Mouse (Mus musculus): Measurements from ENCODE around the gene Tmem30c. TPM values are rescaled to one million over a fixed set of nuclear protein-coding genes. Genes with fewer than 3 reads are reported as not detected.

The Tmem30c gene
- polyA plus RNA-seq, 1 experiment = 0.36 TPM

GRCm38 (mm10) chr16:57329028-57329427 lies 36.4 kb upstream of the Tmem30c start:
- Histone ChIP-seq H3K9ac (ENCODE audit: low read depth, poor library complexity, severe bottlenecking) (no peak overlapping the region), H3K9me3 (replicated peaks; ENCODE audit: control insufficient read depth, insufficient read depth, low read length, poor library complexity, severe bottlenecking) (no peaks in the 10 kb centered on the region), H3K27me3 (ENCODE audit: control insufficient read depth, insufficient read depth, low read length, poor library complexity, severe bottlenecking) (no peaks in the 10 kb centered on the region), H3K36me3 (ENCODE audit: control insufficient read depth, insufficient read depth, low read length, poor library complexity, severe bottlenecking) (no peaks in the 10 kb centered on the region), H3K4me3 (ENCODE audit: low read depth, low read length) (no peak overlapping the region), H3K4me1 (ENCODE audit: control insufficient read depth, insufficient read depth, low read length) (no peaks in the 10 kb centered on the region), H3K27ac (ENCODE audit: insufficient read depth, low read length) (no peak overlapping the region)
- no peak for TF ChIP-seq POLR2A (IDR thresholded peaks at IDR 0.05; ENCODE audit: insufficient read depth, low read length)
- no peak for TF ChIP-seq CTCF (IDR thresholded peaks at IDR 0.05; ENCODE audit: low read depth, low read length)
- TF ChIP-seq EP300 (IDR thresholded peaks at IDR 0.05; ENCODE audit: insufficient read depth, low read depth, low read length) = no peak

GRCm38 (mm10) chr16:57326996-57327395 lies 34.3 kb upstream of the Tmem30c start:
- H3K9ac ChIP-seq (ENCODE audit: low read depth, poor library complexity, severe bottlenecking) = no peak overlapping the region

GRCm38 (mm10) chr16:57319284-57320124 lies 26.8 kb upstream of the Tmem30c start:
- no peak for TF ChIP-seq EP300 (IDR thresholded peaks at IDR 0.05; ENCODE audit: insufficient read depth, low read depth, low read length)
- TF ChIP-seq POLR2A (IDR thresholded peaks at IDR 0.05; ENCODE audit: insufficient read depth, low read length) = no peak
- TF ChIP-seq CTCF (IDR thresholded peaks at IDR 0.05; ENCODE audit: low read depth, low read length) = no peak
- H3K4me1 ChIP-seq (ENCODE audit: control insufficient read depth, insufficient read depth, low read length) = no peaks in the 10 kb centered on the region

More at GRCm38 (mm10) chr16:57326996-57327395, 34.3 kb upstream of the Tmem30c start:
- no peak for TF ChIP-seq CTCF (IDR thresholded peaks at IDR 0.05; ENCODE audit: low read depth, low read length)
- no peak for TF ChIP-seq EP300 (IDR thresholded peaks at IDR 0.05; ENCODE audit: insufficient read depth, low read depth, low read length)
- no peak for TF ChIP-seq POLR2A (IDR thresholded peaks at IDR 0.05; ENCODE audit: insufficient read depth, low read length)
- no peaks in the 10 kb centered on the region for H3K27me3 ChIP-seq (ENCODE audit: control insufficient read depth, insufficient read depth, low read length, poor library complexity, severe bottlenecking)
- H3K4me1 ChIP-seq (ENCODE audit: control insufficient read depth, insufficient read depth, low read length) = no peaks in the 10 kb centered on the region
- H3K9me3 ChIP-seq (replicated peaks; ENCODE audit: control insufficient read depth, insufficient read depth, low read length, poor library complexity, severe bottlenecking) = no peaks in the 10 kb centered on the region
- no peaks in the 10 kb centered on the region for H3K36me3 ChIP-seq (ENCODE audit: control insufficient read depth, insufficient read depth, low read length, poor library complexity, severe bottlenecking)
- H3K27ac ChIP-seq (ENCODE audit: insufficient read depth, low read length) = no peak overlapping the region
- H3K4me3 ChIP-seq (ENCODE audit: low read depth, low read length) = no peak overlapping the region

GRCm38 (mm10) chr16:57318637-57319125 lies 26.0 kb upstream of the Tmem30c start:
- no peak for TF ChIP-seq POLR2A (IDR thresholded peaks at IDR 0.05; ENCODE audit: insufficient read depth, low read length)
- no peak for TF ChIP-seq CTCF (IDR thresholded peaks at IDR 0.05; ENCODE audit: low read depth, low read length)
- no peak for TF ChIP-seq EP300 (IDR thresholded peaks at IDR 0.05; ENCODE audit: insufficient read depth, low read depth, low read length)
- Histone ChIP-seq H3K9ac (ENCODE audit: low read depth, poor library complexity, severe bottlenecking) (no peak overlapping the region), H3K4me1 (ENCODE audit: control insufficient read depth, insufficient read depth, low read length) (no peaks in the 10 kb centered on the region), H3K9me3 (replicated peaks; ENCODE audit: control insufficient read depth, insufficient read depth, low read length, poor library complexity, severe bottlenecking) (no peaks in the 10 kb centered on the region), H3K4me3 (ENCODE audit: low read depth, low read length) (no peak overlapping the region), H3K36me3 (ENCODE audit: control insufficient read depth, insufficient read depth, low read length, poor library complexity, severe bottlenecking) (no peaks in the 10 kb centered on the region), H3K27ac (ENCODE audit: insufficient read depth, low read length) (no peak overlapping the region), H3K27me3 (ENCODE audit: control insufficient read depth, insufficient read depth, low read length, poor library complexity, severe bottlenecking) (no peaks in the 10 kb centered on the region)

More at GRCm38 (mm10) chr16:57319284-57320124, 26.8 kb upstream of the Tmem30c start:
- H3K4me3 ChIP-seq (ENCODE audit: low read depth, low read length) = no peak overlapping the region
- H3K27ac ChIP-seq (ENCODE audit: insufficient read depth, low read length) = no peak overlapping the region
- H3K9me3 ChIP-seq (replicated peaks; ENCODE audit: control insufficient read depth, insufficient read depth, low read length, poor library complexity, severe bottlenecking) = no peaks in the 10 kb centered on the region
- H3K9ac ChIP-seq (ENCODE audit: low read depth, poor library complexity, severe bottlenecking) = no peak overlapping the region
- no peaks in the 10 kb centered on the region for H3K27me3 ChIP-seq (ENCODE audit: control insufficient read depth, insufficient read depth, low read length, poor library complexity, severe bottlenecking)
- no peaks in the 10 kb centered on the region for H3K36me3 ChIP-seq (ENCODE audit: control insufficient read depth, insufficient read depth, low read length, poor library complexity, severe bottlenecking)

GRCm38 (mm10) chr16:57317882-57318636 lies 25.4 kb upstream of the Tmem30c start:
- Histone ChIP-seq H3K9ac (ENCODE audit: low read depth, poor library complexity, severe bottlenecking) (no peak overlapping the region), H3K36me3 (ENCODE audit: control insufficient read depth, insufficient read depth, low read length, poor library complexity, severe bottlenecking) (no peaks in the 10 kb centered on the region), H3K9me3 (replicated peaks; ENCODE audit: control insufficient read depth, insufficient read depth, low read length, poor library complexity, severe bottlenecking) (no peaks in the 10 kb centered on the region), H3K4me3 (ENCODE audit: low read depth, low read length) (no peak overlapping the region), H3K27me3 (ENCODE audit: control insufficient read depth, insufficient read depth, low read length, poor library complexity, severe bottlenecking) (no peaks in the 10 kb centered on the region), H3K4me1 (ENCODE audit: control insufficient read depth, insufficient read depth, low read length) (no peaks in the 10 kb centered on the region), H3K27ac (ENCODE audit: insufficient read depth, low read length) (no peak overlapping the region)
- TF ChIP-seq CTCF (IDR thresholded peaks at IDR 0.05; ENCODE audit: low read depth, low read length) (no peak), EP300 (IDR thresholded peaks at IDR 0.05; ENCODE audit: insufficient read depth, low read depth, low read length) (no peak), POLR2A (IDR thresholded peaks at IDR 0.05; ENCODE audit: insufficient read depth, low read length) (no peak)

All from ES-Bruce4 (cell line).